Mouse (Mus musculus): ENCODE measurements around the gene Elobl.
A peak's percentile ranks its signal among the peaks of the same experiment; 100 is the strongest.

Gene Elobl

GRCm38 (mm10) chr11:88981337-88981736, 14.6 kb upstream of the Elobl start:
- DNase-seq: no peak

GRCm38 (mm10) chr11:88977188-88977587, 10.5 kb upstream of the Elobl start:
- DNase-seq: no peak

- DNase-seq: no peak
Observed at GRCm38 (mm10) chr11:88976320-88976719, 9.6 kb upstream of the Elobl start.

GRCm38 (mm10) chr11:88973776-88974701, 7.3 kb upstream of the Elobl start:
- DNase-seq: peak; percentile 96 to 98

GRCm38 (mm10) chr11:88970202-88970732, 3.5 kb upstream of the Elobl start, which contains the start of gene Coil:
Gene Coil, plus strand, starts transcription at chr11:88970252.
- DNase-seq: peak in 1 of 2 experiments; percentile 13

- DNase-seq: no peak
Observed at GRCm38 (mm10) chr11:88958851-88959250, 7.9 kb downstream of the Elobl start.

- peak; percentile 96 to 99 for DNase-seq
Observed at GRCm38 (mm10) chr11:88955217-88955969, 11.3 kb downstream of the Elobl start, which contains the start of gene Scpep1. Gene Scpep1, minus strand, starts transcription at chr11:88955465.

- peak; percentile 13 to 24 for DNase-seq
Observed at GRCm38 (mm10) chr11:88954803-88955202, 11.9 kb downstream of the Elobl start.

- DNase-seq: no peak
Observed at GRCm38 (mm10) chr11:88953582-88953981, 13.1 kb downstream of the Elobl start.

GRCm38 (mm10) chr11:88952117-88952516, 14.6 kb downstream of the Elobl start:
- DNase-seq: no peak

GRCm38 (mm10) chr11:88951576-88951975, 15.2 kb downstream of the Elobl start:
- no peak for DNase-seq

- no peak for DNase-seq
Observed at GRCm38 (mm10) chr11:88950640-88951250, 16.0 kb downstream of the Elobl start.

GRCm38 (mm10) chr11:88949802-88950639, 16.7 kb downstream of the Elobl start:
- DNase-seq: no peak

- no peak for DNase-seq
Observed at GRCm38 (mm10) chr11:88948896-88949295, 17.8 kb downstream of the Elobl start.

GRCm38 (mm10) chr11:88945971-88946585, 20.7 kb downstream of the Elobl start:
- DNase-seq: peak; percentile 53 to 69

- no peak for DNase-seq
Observed at GRCm38 (mm10) chr11:88941489-88941888, 25.2 kb downstream of the Elobl start.

- no peak for DNase-seq
Observed at GRCm38 (mm10) chr11:88939634-88940033, 27.1 kb downstream of the Elobl start.

- DNase-seq: no peak
Observed at GRCm38 (mm10) chr11:88938770-88939169, 28.0 kb downstream of the Elobl start.

- DNase-seq: no peak
Observed at GRCm38 (mm10) chr11:88937886-88938285, 28.8 kb downstream of the Elobl start.

- DNase-seq: no peak
Observed at GRCm38 (mm10) chr11:88934089-88935000, 32.4 kb downstream of the Elobl start.

Data from cerebellum, postnatal 25 days (tissue).